Mouse (Mus musculus) olfactory bulb, adult 2 months (tissue): ENCODE results near the gene Sh3bp5. TPM values are rescaled to one million over a fixed set of nuclear protein-coding genes. Genes with fewer than 3 reads are reported as not detected.
A peak's percentile ranks its signal among the peaks of the same experiment; 100 is the strongest.

Experiments
- H3K27ac ChIP-seq: fragments of 200-500 bp; 2 replicates; pipeline ENCODE4 v1.5.1; 2012; ENCODE audit warnings: low read depth, low read length; ENCODE audit not compliant: insufficient read depth
- H3K4me1 ChIP-seq: fragments of 200-500 bp; 2 replicates; pipeline ENCODE4 v1.6.1; 2012; ENCODE audit warnings: low read length; ENCODE audit not compliant: control insufficient read depth, insufficient read depth
- H3K4me3 ChIP-seq: fragments of 200-500 bp; 2 replicates; pipeline ENCODE4 v1.5.1; 2012; ENCODE audit warnings: mild to moderate bottlenecking, low read depth, low read length, moderate library complexity; ENCODE audit not compliant: insufficient read depth
- CTCF ChIP-seq: fragments of 200-500 bp; IDR thresholded peaks from 2 replicates; pipeline ENCODE4 v1.5.1; 2012; ENCODE audit warnings: low read depth, mild to moderate bottlenecking, low read length, moderate library complexity; ENCODE audit not compliant: insufficient read depth
- POLR2A ChIP-seq: fragments of 200-500 bp; IDR thresholded peaks from 2 replicates; pipeline ENCODE4 v1.6.1; 2012; ENCODE audit warnings: mild to moderate bottlenecking, low read depth, low read length, moderate library complexity; ENCODE audit not compliant: insufficient read depth
- WGBS: fragments of 180-500 bp; shearing (Covaris S2); methylation state at CpG from one replicate; pipeline ENCODE4 v1.1.7; 2018; 5-methylcytosine and 5-hydroxymethylcytosine counted together
- polyA plus RNA-seq: library from polyadenylated mRNA; stranded (reverse); fragments of >200 nt; gene quantifications from 2 replicates; pipeline ENCODE4 v1.2.4, GENCODE M21; 2012; ENCODE audit warnings: low replicate concordance; ENCODE audit not compliant: missing spikeins, insufficient read depth, insufficient read length

The Sh3bp5 gene
- polyA plus RNA-seq, 1 experiment, result not detected

GRCm38 (mm10) chr14:31422961-31423791, 12.7 kb downstream of the Sh3bp5 start:
- Histone ChIP-seq H3K27ac (no peak overlapping the region), H3K4me1 (peaks cover 6% of the 10 kb centered on the region), H3K4me3 (no peak overlapping the region)
- WGBS, result 67% methylated on average over 11 of the region's 11 CpGs
- no peak for TF ChIP-seq POLR2A
- TF ChIP-seq CTCF, result no peak

GRCm38 (mm10) chr14:31422395-31422794, 13.5 kb downstream of the Sh3bp5 start:
- Histone ChIP-seq H3K27ac (no peak overlapping the region), H3K4me1 (peaks cover 8% of the 10 kb centered on the region), H3K4me3 (no peak overlapping the region)
- TF ChIP-seq CTCF, result no peak
- TF ChIP-seq POLR2A, result no peak
- WGBS, result 95% methylated on average over 5 of the region's 5 CpGs

- no peak overlapping the region for H3K27ac ChIP-seq
- 94% methylated on average over 18 of the region's 18 CpGs for WGBS
- peaks cover 13% of the 10 kb centered on the region for H3K4me1 ChIP-seq
- no peak for TF ChIP-seq CTCF
- TF ChIP-seq POLR2A, result no peak
- H3K4me3 ChIP-seq, result no peak overlapping the region
These were observed 14.2 kb downstream of the Sh3bp5 start for GRCm38 (mm10) chr14:31421509-31422295.

GRCm38 (mm10) chr14:31420985-31421384, 14.9 kb downstream of the Sh3bp5 start:
- 87% methylated on average over 7 of the region's 7 CpGs for WGBS
- H3K27ac ChIP-seq, result no peak overlapping the region
- peaks cover 19% of the 10 kb centered on the region for H3K4me1 ChIP-seq
- no peak for TF ChIP-seq CTCF
- TF ChIP-seq POLR2A, result no peak
- H3K4me3 ChIP-seq, result no peak overlapping the region

- WGBS, result 92% methylated on average over 7 of the region's 7 CpGs
- TF ChIP-seq POLR2A (no peak), CTCF (no peak)
- Histone ChIP-seq H3K4me1 (peaks cover 22% of the 10 kb centered on the region), H3K27ac (no peak overlapping the region), H3K4me3 (no peak overlapping the region)
These were observed 15.3 kb downstream of the Sh3bp5 start for GRCm38 (mm10) chr14:31420562-31420961.

GRCm38 (mm10) chr14:31420135-31420534, 15.7 kb downstream of the Sh3bp5 start:
- peaks cover 24% of the 10 kb centered on the region for H3K4me1 ChIP-seq
- no peak overlapping the region for H3K4me3 ChIP-seq
- H3K27ac ChIP-seq, result no peak overlapping the region
- no peak for TF ChIP-seq POLR2A
- TF ChIP-seq CTCF, result no peak
- WGBS, result 96% methylated on average over 8 of the region's 8 CpGs

GRCm38 (mm10) chr14:31419279-31419678, 16.6 kb downstream of the Sh3bp5 start:
- TF ChIP-seq POLR2A (no peak), CTCF (no peak)
- 73% methylated on average over 4 of the region's 4 CpGs for WGBS
- H3K4me1 ChIP-seq, result peaks cover 29% of the 10 kb centered on the region
- H3K4me3 ChIP-seq, result no peak overlapping the region
- no peak overlapping the region for H3K27ac ChIP-seq

- Histone ChIP-seq H3K27ac (0 out of 2 replicates have a peak overlapping the region, but pooled peaks have one; percentile 37), H3K4me3 (no peak overlapping the region), H3K4me1 (peaks cover 40% of the 10 kb centered on the region)
- WGBS, result 33% methylated on average over 16 of the region's 16 CpGs
- no peak for TF ChIP-seq POLR2A
These were observed 18.9 kb downstream of the Sh3bp5 start for GRCm38 (mm10) chr14:31416835-31417549.

GRCm38 (mm10) chr14:31416411-31416810, 19.5 kb downstream of the Sh3bp5 start:
- WGBS, result 87% methylated on average over 3 of the region's 3 CpGs
- H3K27ac ChIP-seq, result no peak overlapping the region
- peaks cover 40% of the 10 kb centered on the region for H3K4me1 ChIP-seq
- no peak for TF ChIP-seq POLR2A
- no peak for TF ChIP-seq CTCF
- H3K4me3 ChIP-seq, result no peak overlapping the region
